Mouse (Mus musculus) intestine, embryonic 14.5 days (tissue): ENCODE results near the gene Gpcpd1. TPM values are rescaled to one million over a fixed set of nuclear protein-coding genes. Genes with fewer than 3 reads are reported as not detected.

ENCODE experiments used
- ATAC-seq: fragments of 200-750 bp; cut with Nextera tagmentation; replicated peaks from 2 replicates; pipeline ENCODE4 v1.8.0; 2017; ENCODE audit warnings: low read depth, moderate number of reproducible peaks, moderate TSS enrichment, moderate library complexity; ENCODE audit not compliant: low FRiP score, low TSS enrichment
- DNase-seq: peaks from one replicate; pipeline ENCODE4 v3.0.0-alpha.2; 2018; ENCODE audit warnings: low spot score
- H3K27ac ChIP-seq: fragments of 300-500 bp; sonication (generic); 2 replicates; pipeline ENCODE4 v1.5.1; 2014; ENCODE audit warnings: low read depth, mild to moderate bottlenecking, control low read depth
- H3K27me3 ChIP-seq: fragments of 300-500 bp; sonication (generic); replicated peaks from 2 replicates; pipeline ENCODE4 v1.6.1; 2014; ENCODE audit warnings: low read length, control low read depth; ENCODE audit not compliant: control insufficient read depth, insufficient read depth
- H3K36me3 ChIP-seq: fragments of 300-500 bp; sonication (generic); 2 replicates; pipeline ENCODE4 v1.6.1; 2014; ENCODE audit warnings: low read length, control low read depth; ENCODE audit not compliant: control insufficient read depth, insufficient read depth
- H3K4me1 ChIP-seq: fragments of 300-500 bp; sonication (generic); replicated peaks from 2 replicates; pipeline ENCODE4 v1.6.1; 2014; ENCODE audit warnings: low read length, control low read depth, mixed read lengths; ENCODE audit not compliant: control insufficient read depth, insufficient read depth
- H3K4me2 ChIP-seq: fragments of 300-500 bp; sonication (generic); 2 replicates; pipeline ENCODE4 v1.6.1; 2014; ENCODE audit warnings: low read length
- H3K4me3 ChIP-seq: fragments of 300-500 bp; sonication (generic); 2 replicates; pipeline ENCODE4 v1.5.1; 2014; ENCODE audit warnings: low read depth, low read length, control low read depth, mixed read lengths
- H3K9ac ChIP-seq: fragments of 300-500 bp; sonication (generic); 2 replicates; pipeline ENCODE4 v1.6.1; 2014; ENCODE audit warnings: mild to moderate bottlenecking, low read length
- H3K9me3 ChIP-seq: fragments of 300-500 bp; sonication (generic); 2 replicates; pipeline ENCODE4 v1.6.1; 2016; ENCODE audit warnings: low read length, control low read depth; ENCODE audit not compliant: control insufficient read depth
- WGBS: fragments of 180-500 bp; shearing (Covaris S2); extraction: QIAGEN DNeasy Blood & Tissue Kit; methylation state at CpG from one replicate; pipeline ENCODE4 v1.1.7; 2014; 5-methylcytosine and 5-hydroxymethylcytosine counted together
- polyA plus RNA-seq: library from polyadenylated mRNA; unstranded; fragments of >200 nt; fragmentation: Nextera tagmentation; extraction: Ambion mirVana; gene quantifications from 2 replicates; pipeline ENCODE4 v1.2.1, GENCODE M21; 2014

Gpcpd1 gene
- polyA plus RNA-seq, 1 experiment from 2014 or later, result 29.2 TPM

GRCm38 (mm10) chr2:132498344-132498743 is 89.2 kb downstream of the Gpcpd1 start:
- DNase-seq (no peak), ATAC-seq (no peak)
- Histone ChIP-seq H3K27me3 (no peaks in the 10 kb centered on the region), H3K4me3 (no peak overlapping the region), H3K9me3 (no peaks in the 10 kb centered on the region), H3K4me1 (no peaks in the 10 kb centered on the region), H3K36me3 (no peaks in the 10 kb centered on the region), H3K27ac (no peak overlapping the region), H3K4me2 (no peak overlapping the region), H3K9ac (no peak overlapping the region)
- WGBS, result 90% methylated on average over 3 of the region's 3 CpGs

GRCm38 (mm10) chr2:132497412-132498135 is 90.0 kb downstream of the Gpcpd1 start:
- Histone ChIP-seq H3K4me3 (no peak overlapping the region), H3K27ac (no peak overlapping the region), H3K27me3 (no peaks in the 10 kb centered on the region), H3K4me2 (no peak overlapping the region), H3K9ac (no peak overlapping the region), H3K9me3 (no peaks in the 10 kb centered on the region), H3K36me3 (no peaks in the 10 kb centered on the region), H3K4me1 (no peaks in the 10 kb centered on the region)
- ATAC-seq (no peak), DNase-seq (no peak)
- WGBS, result 83% methylated on average over 7 of the region's 7 CpGs

- DNase-seq (no peak), ATAC-seq (no peak)
- Histone ChIP-seq H3K4me3 (no peak overlapping the region), H3K36me3 (no peaks in the 10 kb centered on the region), H3K27ac (no peak overlapping the region), H3K4me1 (no peaks in the 10 kb centered on the region), H3K9me3 (no peaks in the 10 kb centered on the region), H3K9ac (no peak overlapping the region), H3K27me3 (no peaks in the 10 kb centered on the region), H3K4me2 (no peak overlapping the region)
- 89% methylated on average over 4 of the region's 4 CpGs for WGBS
Observed at GRCm38 (mm10) chr2:132493184-132493583, 94.3 kb downstream of the Gpcpd1 start.

GRCm38 (mm10) chr2:132485454-132485853 is 102.1 kb downstream of the Gpcpd1 start:
- no peaks in the 10 kb centered on the region for H3K9me3 ChIP-seq
- no peak overlapping the region for H3K9ac ChIP-seq
- ATAC-seq (no peak), DNase-seq (peak; percentile 63)
- no peaks in the 10 kb centered on the region for H3K4me1 ChIP-seq
- H3K27me3 ChIP-seq, result no peaks in the 10 kb centered on the region
- H3K36me3 ChIP-seq, result no peaks in the 10 kb centered on the region
- H3K27ac ChIP-seq, result no peak overlapping the region
- 0% methylated on average over 1 of the region's 1 CpGs for WGBS
- no peak overlapping the region for H3K4me2 ChIP-seq
- H3K4me3 ChIP-seq, result no peak overlapping the region

- Histone ChIP-seq H3K36me3 (no peaks in the 10 kb centered on the region), H3K27me3 (no peaks in the 10 kb centered on the region), H3K9me3 (no peaks in the 10 kb centered on the region), H3K4me2 (no peak overlapping the region), H3K4me1 (no peaks in the 10 kb centered on the region), H3K4me3 (no peak overlapping the region), H3K27ac (no peak overlapping the region), H3K9ac (no peak overlapping the region)
- DNase-seq (no peak), ATAC-seq (no peak)
- WGBS, result 68% methylated on average over 3 of the region's 3 CpGs
Observed at GRCm38 (mm10) chr2:132481547-132481946, 106.0 kb downstream of the Gpcpd1 start.

Other genes with a start within 250 kb of the Gpcpd1 start
- gene Prokr2, start 202.3 kb downstream of the Gpcpd1 start, polyA plus RNA-seq, result 0.18 and 0.32 TPM in 2 replicates
- gene Shld1, start 99.2 kb upstream of the Gpcpd1 start, polyA plus RNA-seq, result 13.6 and 22.3 TPM in 2 replicates
- gene Chgb, start 193.5 kb upstream of the Gpcpd1 start, polyA plus RNA-seq, result 4.2 and 15.2 TPM in 2 replicates
- 34.4 and 37.2 TPM in 2 replicates for gene Trmt6, start 228.3 kb upstream of the Gpcpd1 start, polyA plus RNA-seq
- 13.5 and 16.3 TPM in 2 replicates for gene Mcm8, start 228.4 kb upstream of the Gpcpd1 start, polyA plus RNA-seq